Mouse (Mus musculus) heart, postnatal 14 days (tissue): ENCODE data around the gene Lrrc74a. TPM values are rescaled to one million over a fixed set of nuclear protein-coding genes. Genes with fewer than 3 reads are reported as not detected.

Source experiments
- DNase-seq, 2 experiments: peaks; one replicate each; pipeline ENCODE4 v3.0.0; 2021 to 2022
- intact Hi-C: fragments of 180-260 bp; cut with DNase I; formaldehyde crosslinking; loops from one replicate; pipeline ENCODE4 v1.15.1; 2025
- long read RNA-seq, 2 experiments: library from polyadenylated mRNA; stranded (forward); transcript quantifications; one replicate each; pipeline ENCODE4 v2.0.0; 2021
- total RNA-seq, 2 experiments: library from RNA; stranded (reverse); gene quantifications; 2 replicates each; pipeline ENCODE4 v1.2.3; 2021

Lrrc74a gene
- total RNA-seq, result not detected
- long read RNA-seq, experiment 1, result 0 reads
- long read RNA-seq, experiment 2, result 0 reads

DNA sequence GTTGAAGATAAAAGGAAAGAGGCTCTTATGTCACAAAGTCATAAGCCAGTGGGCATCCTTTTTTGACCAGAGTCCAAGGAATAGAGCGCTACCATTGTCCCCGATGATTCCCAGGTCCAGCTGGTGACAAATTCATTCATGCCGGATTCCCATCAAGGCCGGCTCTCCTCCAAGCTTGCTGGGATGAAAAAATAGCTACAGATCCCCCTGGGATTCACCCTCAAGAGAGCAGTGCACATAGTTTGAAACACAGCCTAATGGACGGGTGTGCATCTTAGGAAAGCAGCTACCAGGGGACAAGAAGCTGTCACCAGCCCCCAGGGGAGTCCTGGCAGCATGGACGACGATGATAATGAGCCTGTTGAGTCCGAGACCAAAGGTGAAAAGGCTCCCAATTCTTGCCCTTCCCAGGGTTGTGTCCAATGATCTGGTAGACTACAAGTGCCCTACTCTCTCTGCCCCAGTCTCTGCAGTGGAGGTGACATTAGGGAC, at the start of gene Lrrc74a:
Lrrc74a (plus strand) TSS at position 51 of the 492 bp plus-strand sequence.
- DNase-seq, result peak in 1 of 2 experiments; percentile 12
- intact Hi-C loops, result no loop called here

DNA sequence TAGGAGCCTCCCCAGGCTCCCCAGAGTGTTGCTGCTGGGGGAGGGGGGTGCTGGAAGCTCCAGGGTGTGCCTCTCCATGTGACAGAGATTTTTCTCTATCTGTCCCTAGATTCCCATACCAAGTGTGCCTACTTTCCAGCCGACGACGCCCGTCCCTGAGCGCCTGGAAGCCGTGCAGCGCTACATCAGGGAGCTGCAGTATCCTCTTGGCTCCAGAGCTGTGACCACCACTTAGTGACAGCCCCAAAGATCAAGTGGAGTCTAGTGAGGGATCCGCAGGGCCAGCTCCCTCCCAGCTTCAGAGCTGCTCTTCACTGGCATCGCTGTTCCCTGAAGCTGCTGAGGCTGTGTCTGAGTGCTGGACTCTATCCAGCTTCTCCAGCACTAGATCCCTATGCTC, 48.9 kb upstream of the Lrrc74a start:
- DNase-seq, result no peak

DNA sequence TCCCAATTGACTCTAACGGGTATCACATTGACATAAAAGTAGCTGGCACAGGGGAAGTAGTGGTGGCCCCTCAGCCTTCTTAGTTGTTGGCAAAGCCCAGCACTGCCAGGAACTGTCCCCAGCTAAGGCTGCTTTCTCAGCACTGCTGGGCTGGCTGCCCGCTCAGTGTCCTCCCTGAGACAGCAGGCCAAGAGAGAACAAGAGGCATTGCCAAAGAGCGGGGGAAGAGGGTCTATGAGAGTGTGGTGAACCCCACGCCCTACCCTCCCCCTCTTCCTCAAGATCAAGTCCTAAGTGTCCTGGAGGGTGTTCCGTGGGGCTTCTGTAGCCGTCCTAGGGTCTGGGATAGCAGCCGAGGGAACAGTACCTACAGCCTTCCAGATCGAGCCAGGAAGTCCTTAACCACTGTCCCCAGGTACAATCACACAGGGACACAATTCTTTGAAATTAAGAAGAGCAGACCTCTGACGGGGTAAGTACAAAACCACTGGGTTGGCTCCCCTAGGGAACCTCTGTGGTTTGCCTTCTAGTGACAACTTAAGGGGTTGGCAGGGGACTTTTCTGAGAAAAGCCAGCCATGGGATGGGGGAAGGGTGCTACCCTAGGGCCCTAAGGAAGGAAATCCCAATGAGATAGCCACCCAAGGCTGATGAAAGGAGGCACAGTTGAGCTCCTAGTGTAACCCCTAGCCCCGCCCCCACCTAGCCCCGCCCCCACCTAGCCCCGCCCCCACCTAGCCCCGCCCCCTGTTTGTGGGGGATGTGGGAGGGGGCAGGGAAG, 47.4 kb upstream of the Lrrc74a start:
- DNase-seq, result no peak
- intact Hi-C loops, result no loop called here

More for the DNA sequence above, 48.9 kb upstream of the Lrrc74a start:
- intact Hi-C loops, result no loop called here

DNA sequence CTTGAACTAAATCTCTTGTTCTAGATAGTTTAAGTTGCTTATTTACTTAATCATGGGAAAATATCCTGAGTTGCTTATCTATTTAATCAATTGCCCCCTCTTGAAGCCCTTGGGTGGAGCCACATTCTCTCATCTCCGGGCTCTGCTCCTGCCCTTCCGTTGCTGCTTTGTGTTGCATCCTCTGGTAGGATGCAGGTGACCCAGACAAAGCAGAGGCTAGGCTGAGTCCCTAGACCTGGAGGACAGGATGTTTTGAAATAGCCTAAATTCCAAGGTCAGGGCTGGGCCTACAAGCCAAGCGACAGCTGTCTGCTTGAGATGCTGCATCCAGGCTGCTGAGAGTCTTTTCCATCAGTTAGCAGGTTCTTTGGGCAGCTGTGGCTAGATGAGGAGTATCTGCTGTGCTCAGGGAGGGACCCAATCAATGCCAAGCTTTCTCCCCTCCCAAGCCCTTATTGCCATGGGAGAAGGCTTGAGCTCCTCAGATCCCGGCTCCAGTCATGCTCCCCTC, 46.7 kb upstream of the Lrrc74a start:
- DNase-seq, result no peak
- intact Hi-C loops, result no loop called here

DNA sequence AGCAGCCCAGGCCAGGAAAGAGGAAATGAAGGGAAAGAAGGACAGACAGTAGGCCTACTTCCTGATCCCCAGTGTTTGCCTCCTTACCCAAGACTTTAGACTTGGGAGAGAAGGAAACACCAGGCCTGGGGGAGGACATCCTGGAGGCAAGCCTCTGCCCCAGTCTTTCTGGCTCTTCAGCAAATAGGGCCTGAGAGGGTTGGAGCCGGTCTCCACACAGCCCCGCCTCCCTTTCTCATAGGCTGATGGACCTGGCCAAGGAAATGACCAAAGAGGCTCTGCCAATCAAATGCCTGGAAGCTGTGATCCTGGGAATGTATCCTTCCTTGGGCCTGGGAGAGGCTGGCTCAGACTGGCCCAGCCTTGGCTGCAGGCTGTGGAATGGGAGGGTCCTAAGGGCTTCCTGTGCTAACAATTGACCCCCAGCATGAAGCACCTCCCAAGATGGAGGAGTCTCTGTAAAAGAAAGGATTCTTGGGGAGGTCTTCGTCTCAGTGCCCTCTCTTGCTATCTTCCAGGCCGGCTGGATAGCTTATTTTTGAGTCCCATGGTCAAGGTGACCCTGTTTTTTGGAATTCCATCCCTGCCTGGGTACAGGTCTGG, 46.1 kb upstream of the Lrrc74a start:
- DNase-seq, result peak in 1 of 2 experiments; percentile 47
- intact Hi-C loops, result no loop called here

DNA sequence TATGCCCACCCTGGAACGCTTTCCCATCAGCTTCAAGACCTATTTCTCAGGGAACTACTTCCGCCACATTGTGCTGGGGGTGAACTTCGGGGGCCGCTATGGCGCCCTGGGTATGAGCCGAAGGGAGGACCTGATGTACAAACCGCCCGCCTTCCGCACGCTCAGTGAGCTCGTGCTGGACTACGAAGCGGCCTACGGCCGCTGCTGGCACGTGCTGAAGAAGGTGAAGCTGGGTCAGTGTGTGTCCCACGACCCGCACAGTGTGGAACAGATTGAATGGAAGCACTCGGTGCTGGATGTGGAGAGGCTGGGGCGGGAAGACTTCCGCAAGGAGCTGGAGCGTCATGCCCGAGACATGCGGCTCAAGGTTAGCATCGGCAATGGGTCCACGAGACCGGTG, 45.3 kb upstream of the Lrrc74a start:
- no peak for DNase-seq
- intact Hi-C loops, result no loop called here

DNA sequence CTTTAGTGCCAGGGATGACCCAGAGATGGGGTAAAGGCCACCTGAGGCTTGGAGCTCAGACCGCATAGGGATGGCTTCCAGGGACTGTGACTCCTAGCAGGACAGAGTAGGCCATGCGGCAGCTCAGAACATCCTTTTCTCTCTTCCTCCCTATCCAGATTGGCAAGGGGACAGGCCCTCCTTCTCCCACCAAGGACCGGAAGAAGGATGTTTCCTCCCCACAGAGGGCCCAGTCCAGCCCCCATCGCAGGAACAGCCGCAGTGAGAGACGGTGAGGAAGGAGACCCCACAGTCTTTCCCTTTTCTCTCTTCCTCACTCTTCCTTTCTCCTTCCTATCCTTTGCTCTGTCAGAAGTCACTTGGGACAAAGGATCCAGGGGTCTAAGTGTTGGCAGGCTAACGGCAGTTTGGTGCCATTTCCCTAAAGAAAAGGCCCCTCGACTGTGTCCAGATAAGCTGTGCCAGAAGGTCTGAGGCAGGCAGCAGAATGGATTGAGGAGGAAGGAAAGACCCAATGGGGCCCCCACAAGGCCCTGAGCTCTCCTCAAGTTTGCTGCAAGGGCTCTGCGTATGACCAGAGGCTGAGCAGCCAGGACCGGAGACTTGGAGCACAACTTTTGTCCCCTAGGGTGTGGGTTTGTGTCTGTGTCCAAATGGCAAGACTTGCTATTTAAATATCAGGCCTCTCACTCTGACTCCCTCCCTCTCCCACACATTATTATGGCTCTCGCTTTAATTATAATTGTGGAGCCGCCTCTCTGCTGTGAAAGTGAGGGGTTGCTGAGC, 43.3 kb upstream of the Lrrc74a start:
- peak; percentile 35 to 50 for DNase-seq
- intact Hi-C loops, result no loop called here

DNA sequence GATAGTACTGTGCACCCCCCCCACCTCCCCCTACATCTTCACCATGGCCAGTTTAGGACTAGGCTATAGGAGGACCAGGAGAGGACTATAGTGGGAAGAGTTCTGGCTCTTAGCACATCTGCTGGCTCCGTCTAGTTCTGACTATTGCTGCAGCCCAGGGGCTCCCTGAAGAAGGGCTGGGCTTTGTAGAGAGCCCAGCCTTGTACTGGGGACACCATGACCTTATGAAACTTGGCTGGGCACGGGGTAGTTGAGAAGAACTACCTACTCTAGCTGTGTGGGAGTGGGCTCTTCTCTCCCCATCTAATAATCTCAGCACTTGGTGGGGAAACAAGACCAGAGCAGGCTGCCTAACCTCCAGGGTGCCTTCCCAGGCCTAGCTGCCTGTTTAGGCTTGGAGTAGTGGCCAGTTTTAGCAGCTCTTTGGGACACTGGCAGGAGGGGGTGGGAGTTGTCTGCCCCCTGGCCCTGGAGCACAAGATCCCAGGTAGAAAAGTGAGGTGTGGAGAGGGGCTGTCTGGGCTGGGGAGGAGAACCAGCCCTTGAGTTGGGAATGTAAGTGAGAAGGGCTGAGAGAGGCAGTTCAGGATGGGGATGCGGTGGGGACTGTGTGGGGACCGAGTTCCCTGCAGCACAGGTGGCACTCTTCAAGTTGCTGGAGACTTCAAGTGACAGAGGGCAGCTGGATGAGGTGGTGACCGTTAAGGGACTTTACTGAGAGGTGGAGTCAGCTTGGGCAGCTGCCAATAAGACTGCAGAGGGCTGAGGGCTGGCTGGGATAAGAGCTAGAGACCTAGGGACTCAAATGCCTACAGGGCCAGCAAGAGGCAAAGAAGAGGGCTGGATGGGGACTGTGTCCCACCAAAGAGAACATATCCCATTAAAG, 41.5 kb upstream of the Lrrc74a start:
- DNase-seq, result peak; percentile 62 to 72
- intact Hi-C loops, result no loop called here

DNA sequence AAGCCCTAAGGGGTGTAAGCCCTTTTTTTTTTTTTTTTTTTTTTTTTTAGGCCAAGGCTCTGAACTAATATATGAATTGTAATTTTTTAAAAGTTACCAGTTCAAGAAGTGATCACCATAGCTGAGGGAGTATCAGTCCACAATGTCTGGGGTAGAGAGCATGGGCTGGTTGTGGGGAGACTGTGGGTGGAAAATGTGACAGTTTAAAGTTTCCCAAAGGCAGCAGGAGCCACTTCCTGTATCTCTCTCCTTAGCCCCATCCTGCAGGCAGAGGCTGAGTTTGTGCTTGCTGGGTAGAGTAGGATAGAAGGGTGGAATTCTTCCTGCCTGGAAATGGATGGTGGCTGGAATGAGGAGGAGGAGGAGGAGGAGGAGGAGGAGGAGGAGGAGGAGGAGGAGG, 40.8 kb upstream of the Lrrc74a start:
- intact Hi-C loops, result no loop called here
- no peak for DNase-seq

DNA sequence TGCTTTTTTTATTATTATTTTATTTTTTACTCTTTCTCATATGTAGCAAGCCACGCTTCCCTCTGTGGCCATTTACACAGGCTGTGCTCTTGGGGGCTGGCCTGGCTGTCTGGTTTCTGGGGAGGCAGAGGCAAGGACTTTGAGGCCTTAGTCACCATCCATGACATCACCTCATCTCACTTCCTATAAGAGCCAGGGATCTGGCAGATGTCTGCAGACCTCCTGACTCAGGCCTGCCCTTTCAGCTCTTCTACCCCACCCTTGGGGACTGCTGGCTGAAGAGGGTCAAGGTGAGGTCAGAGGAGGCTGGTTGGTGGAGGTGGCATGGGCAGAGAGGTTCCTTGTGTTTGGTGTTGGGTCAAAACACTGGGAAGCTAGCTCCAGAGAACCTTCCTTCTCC, 39.7 kb upstream of the Lrrc74a start:
- intact Hi-C loops, result no loop called here
- DNase-seq, result no peak

DNA sequence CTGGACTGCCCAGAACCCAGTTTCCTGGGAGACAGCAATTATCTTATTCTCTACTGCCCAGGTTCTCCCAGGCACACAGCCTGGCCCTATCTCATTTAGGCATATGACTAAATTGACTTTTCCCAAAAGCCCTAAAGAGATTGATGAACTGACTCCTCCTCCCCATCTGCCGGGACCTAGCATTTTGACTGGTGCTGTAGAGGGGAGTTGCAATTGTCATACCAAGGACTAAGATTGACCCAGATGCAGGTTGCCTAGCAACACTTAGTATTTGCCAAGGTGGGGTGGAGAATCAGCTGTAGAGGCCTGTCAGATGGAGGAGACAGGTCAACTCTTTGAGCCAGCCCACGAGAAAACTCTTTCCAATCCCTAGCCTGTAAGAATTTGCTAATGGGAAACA, 36.2 kb upstream of the Lrrc74a start:
- intact Hi-C loops, result no loop called here
- DNase-seq, result no peak

DNA sequence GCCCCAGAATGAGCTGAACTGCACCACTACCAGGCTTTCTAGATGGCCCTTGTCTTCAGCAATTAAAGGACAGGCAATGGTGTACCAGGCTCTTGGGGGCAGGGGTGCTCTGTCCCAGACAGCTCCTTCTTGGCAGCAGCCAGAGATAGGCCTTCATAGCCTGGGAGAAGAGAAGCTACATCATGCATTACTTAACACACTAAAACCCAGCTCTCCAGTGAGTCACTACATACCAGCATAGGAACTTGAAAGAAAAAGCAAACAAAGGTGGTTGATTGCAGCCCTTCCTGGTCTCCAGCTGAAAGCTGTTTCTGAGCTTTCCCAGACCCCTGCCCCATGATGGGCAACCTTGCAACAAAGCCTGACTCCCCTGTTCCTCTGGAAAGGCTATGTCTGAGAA, 35.6 kb upstream of the Lrrc74a start:
- intact Hi-C loops, result no loop called here
- DNase-seq, result no peak

DNA sequence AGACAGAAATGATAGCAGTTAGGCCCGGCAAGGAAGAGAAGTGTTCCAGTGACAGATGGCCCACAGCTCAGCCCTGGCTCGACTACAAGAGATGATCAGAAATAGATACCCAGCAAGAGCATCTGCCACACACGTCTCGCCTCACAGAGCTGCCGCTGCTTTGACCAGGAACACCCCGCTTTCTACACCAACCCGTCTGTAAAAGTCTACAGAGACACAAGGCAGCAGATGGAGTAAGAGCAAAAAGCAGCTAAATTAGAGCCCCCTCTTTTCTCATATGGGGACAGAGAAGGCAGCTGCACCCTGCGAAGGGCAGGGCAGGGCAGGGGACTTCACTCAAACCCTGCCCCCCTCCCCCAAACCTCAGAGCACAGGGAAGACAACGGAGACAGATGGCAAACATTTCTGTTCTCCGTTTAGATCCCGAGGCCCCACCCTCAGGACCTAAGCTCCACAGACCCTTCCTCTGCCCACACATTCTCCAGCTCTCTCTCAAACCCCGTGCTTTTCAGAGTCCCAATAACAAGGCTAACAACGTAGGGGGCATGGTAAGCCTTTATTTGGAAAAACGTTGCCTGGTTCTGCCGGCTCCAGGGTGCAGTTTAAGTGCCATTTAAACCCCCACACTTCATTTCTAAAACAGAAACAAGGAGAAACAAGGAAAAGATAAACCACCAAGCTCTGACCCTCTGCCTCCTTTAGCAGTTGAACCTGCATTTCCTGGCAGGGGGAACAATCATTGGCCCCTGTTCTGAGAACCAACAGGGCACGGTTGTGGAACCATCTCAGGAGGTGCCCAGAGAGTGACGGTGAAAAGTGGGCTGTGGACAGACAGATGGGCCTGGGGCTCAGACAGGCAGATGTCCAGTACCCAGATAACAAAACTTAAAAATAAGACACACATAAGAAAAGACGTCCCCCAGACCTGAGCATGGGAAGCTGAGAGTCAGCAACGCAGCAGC, 33.9 kb upstream of the Lrrc74a start:
- intact Hi-C loops, result no loop called here
- DNase-seq, result no peak

DNA sequence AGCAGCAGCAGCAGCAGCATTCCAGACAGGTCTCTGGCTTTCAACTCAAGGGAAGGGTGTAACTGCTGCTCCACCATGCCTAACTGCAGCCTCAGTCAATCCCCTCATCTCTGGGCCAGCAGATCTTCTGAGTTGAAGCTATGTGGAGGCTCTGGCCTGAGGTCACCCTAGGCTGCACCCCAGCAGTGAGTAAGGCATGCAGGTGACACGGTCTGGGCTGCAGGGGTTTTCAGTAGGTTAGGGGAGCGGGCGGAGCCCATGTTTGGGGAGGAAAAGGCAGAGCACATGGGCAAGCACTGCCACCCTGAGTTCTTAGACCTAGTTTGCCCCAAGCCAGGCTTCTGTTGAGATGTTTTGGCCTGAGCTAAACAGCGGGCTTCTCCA, 33.2 kb upstream of the Lrrc74a start:
- intact Hi-C loops, result no loop called here
- no peak for DNase-seq

DNA sequence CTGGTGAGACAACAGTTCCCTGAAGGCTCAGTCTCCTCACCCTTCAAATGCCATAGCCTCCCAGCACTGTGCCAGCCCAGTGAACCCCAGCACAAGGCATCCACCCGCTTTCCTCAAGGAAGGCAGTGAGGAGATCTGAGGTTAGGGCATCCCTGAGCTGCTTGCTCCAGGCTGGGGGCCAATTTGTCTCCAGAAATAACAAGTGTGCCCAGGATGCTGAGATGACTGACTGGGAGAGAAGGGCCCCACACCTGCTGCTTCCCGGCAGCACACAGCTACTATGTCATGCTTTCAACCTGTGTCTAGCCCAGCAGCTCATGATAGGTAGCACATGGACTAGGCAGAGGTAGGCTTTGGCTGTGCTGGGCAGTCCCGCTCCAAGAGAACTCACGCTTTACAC, 32.7 kb upstream of the Lrrc74a start:
- intact Hi-C loops, result no loop called here
- no peak for DNase-seq

DNA sequence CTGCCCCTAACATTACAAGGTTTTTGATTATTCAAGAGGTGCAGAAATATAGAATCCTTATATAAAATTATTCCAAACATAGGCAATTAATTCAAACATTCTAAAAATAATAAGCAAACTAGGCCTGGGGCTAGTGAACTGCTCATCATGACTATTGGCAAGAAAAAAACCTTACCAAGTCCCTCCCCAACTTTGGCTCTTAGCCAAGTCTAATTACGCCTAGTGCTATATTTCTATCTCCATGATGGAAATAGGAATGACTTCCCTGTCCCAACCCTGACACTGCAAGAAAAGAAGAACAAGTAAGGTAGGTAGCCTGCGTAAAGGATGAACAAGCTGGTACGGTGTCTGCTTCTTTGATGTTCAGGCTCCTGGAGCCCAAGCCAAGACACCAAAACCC, 31.5 kb upstream of the Lrrc74a start:
- intact Hi-C loops, result no loop called here

DNA sequence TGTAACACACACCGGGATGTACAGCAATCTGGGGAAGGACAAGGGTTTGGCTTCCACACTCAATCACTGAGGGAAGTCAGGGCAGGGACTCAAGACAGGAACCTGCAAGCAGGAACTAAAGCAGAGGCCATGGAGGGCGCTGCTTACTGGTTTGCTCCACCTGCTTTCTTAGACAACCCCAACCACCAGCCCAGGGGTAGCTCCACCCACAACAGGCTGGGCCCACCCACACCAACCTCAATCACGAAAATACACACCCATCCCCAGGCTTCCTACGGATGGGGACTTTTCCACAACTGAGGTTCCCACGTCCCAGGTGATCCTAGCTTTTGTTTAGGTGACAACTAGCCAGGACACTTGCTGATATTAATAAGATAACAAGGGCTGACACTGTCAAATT, 28.3 kb upstream of the Lrrc74a start:
- intact Hi-C loops, result no loop called here
- DNase-seq, result no peak

More for the DNA sequence above, 31.5 kb upstream of the Lrrc74a start:
- DNase-seq, result no peak

DNA sequence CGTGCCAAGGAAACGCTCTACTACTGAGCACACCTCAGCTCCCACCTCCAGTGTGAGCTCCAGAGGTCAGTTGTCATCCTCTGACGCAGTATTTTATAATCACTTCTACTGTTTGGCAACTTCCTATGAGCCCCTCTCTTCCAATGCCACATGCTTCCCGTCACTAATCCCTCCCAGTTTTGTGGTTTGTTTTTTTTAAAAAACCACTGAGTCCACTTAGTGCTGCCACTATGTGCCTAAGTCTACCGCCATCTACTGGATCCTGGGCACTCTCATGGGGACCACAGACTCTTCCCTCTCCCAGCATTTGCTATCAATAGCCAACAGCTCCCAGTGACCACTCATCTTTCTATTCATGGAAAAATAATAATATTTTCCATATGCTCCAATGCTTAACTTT, 20.1 kb upstream of the Lrrc74a start:
- intact Hi-C loops, result loop anchor here (5.0 kb wide), 1 partner anchor 72 kb away; no protein-coding TSS in a partner anchor
- DNase-seq, result no peak

DNA sequence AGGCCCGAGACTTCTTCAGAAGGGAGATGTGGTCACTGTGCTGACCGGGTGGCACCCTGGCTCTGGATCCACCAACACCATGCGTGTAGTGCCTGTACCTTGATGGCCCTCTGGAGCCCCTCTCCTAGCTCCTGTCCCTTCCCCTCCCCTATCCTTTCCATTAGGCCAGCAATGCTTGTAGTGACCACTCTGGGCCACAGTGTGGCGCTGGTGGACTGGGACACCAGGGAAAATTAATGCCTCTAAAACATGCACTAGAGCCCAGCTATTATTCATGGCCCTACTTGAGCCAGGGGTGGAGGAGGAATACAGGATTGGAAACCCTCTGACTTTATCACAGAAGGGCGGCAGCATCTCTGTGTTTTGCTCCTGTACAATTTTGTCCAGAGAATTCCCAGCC, 18.8 kb upstream of the Lrrc74a start:
- DNase-seq, result peak; percentile 79 to 87
- intact Hi-C loops, result no loop called here
